Mouse (Mus musculus): ENCODE measurements around the gene Cyb561d2.
"Not testable (repeated sequence)": the region's sequence is repeated elsewhere in the genome, so short reads cannot be mapped to it uniquely, and the experiment has no call there.

Cyb561d2 gene

GRCm38 (mm10) chr9:107571534-107572326 is 29.7 kb upstream of the Cyb561d2 start:
- no peak for DNase-seq (ENCODE audit: low spot score in 2 of 2)

GRCm38 (mm10) chr9:107570845-107571244 is 28.9 kb upstream of the Cyb561d2 start:
- no peak for DNase-seq (ENCODE audit: low spot score in 2 of 2)

- no peak for DNase-seq (ENCODE audit: low spot score in 2 of 2)
Measured at GRCm38 (mm10) chr9:107570016-107570415, 28.0 kb upstream of the Cyb561d2 start.

- DNase-seq (ENCODE audit: low spot score in 2 of 2), result no peak
Measured at GRCm38 (mm10) chr9:107569270-107569669, 27.3 kb upstream of the Cyb561d2 start.

GRCm38 (mm10) chr9:107568331-107569261 is 26.6 kb upstream of the Cyb561d2 start:
- peak; percentile 50 to 82 for DNase-seq (ENCODE audit: low spot score in 2 of 2)

GRCm38 (mm10) chr9:107567702-107568319 is 25.8 kb upstream of the Cyb561d2 start, which contains the start of gene Hyal2:
Gene Hyal2, plus strand, starts transcription at chr9:107567945.
- DNase-seq (ENCODE audit: low spot score in 2 of 2), result no peak

- no peak for DNase-seq (ENCODE audit: low spot score in 2 of 2)
Measured at GRCm38 (mm10) chr9:107566855-107567254, 24.9 kb upstream of the Cyb561d2 start.

- peak; percentile 70 to 80 for DNase-seq (ENCODE audit: low spot score in 2 of 2)
Measured at GRCm38 (mm10) chr9:107566041-107566709, 24.2 kb upstream of the Cyb561d2 start.

GRCm38 (mm10) chr9:107565556-107565955 is 23.6 kb upstream of the Cyb561d2 start:
- not testable (repeated sequence) for DNase-seq (ENCODE audit: low spot score in 2 of 2)

- DNase-seq (ENCODE audit: low spot score in 2 of 2), result peak; percentile 85 to 90
Measured at GRCm38 (mm10) chr9:107563029-107563581, 21.1 kb upstream of the Cyb561d2 start, which contains the start of gene Tusc2. Gene Tusc2, plus strand, starts transcription at chr9:107563255.

- no peak for DNase-seq (ENCODE audit: low spot score in 2 of 2)
Measured at GRCm38 (mm10) chr9:107556346-107556745, 14.4 kb upstream of the Cyb561d2 start.

GRCm38 (mm10) chr9:107555701-107556100 is 13.7 kb upstream of the Cyb561d2 start:
- no peak for DNase-seq (ENCODE audit: low spot score in 2 of 2)

GRCm38 (mm10) chr9:107555031-107555457 is 13.1 kb upstream of the Cyb561d2 start:
- DNase-seq (ENCODE audit: low spot score in 2 of 2), result no peak

GRCm38 (mm10) chr9:107554319-107554825 is 12.4 kb upstream of the Cyb561d2 start:
- peak; percentile 82 to 95 for DNase-seq (ENCODE audit: low spot score in 2 of 2)

- peak in 1 of 2 experiments; percentile 49 for DNase-seq (ENCODE audit: low spot score in 2 of 2)
Measured at GRCm38 (mm10) chr9:107553541-107554318, 11.7 kb upstream of the Cyb561d2 start.

GRCm38 (mm10) chr9:107552690-107553393 is 10.8 kb upstream of the Cyb561d2 start:
- no peak for DNase-seq (ENCODE audit: low spot score in 2 of 2)

- no peak for DNase-seq (ENCODE audit: low spot score in 2 of 2)
Measured at GRCm38 (mm10) chr9:107551890-107552355, 9.9 kb upstream of the Cyb561d2 start.

GRCm38 (mm10) chr9:107551117-107551889 is 9.3 kb upstream of the Cyb561d2 start, which contains the start of gene Rassf1:
Gene Rassf1, plus strand, starts transcription at chr9:107551555.
- no peak for DNase-seq (ENCODE audit: low spot score in 2 of 2)
